9 mouse cellular contexts compared by ENCODE assay signal in genomic region chr8:125474876-125475275, GRCm38 (mm10).
DNase-seq lines count a peak whose midpoint lies in the region; ATAC-seq lines count a peak whose summit lies in the region.
"Had no signal": no experiment of that assay in that cellular context is flagged by ENCODE, and none has a peak within 500 bp of the region (broad histone marks: within the 10 kb centered on the region; RNA-seq: fewer than 3 reads in every experiment).

No protein-coding gene starts in this region.

- H3K4me2 ChIP-seq in forebrain, embryonic 14.5 days (ENCODE audit: low read length) = no peak overlapping the region
- no peak overlapping the region for H3K4me2 ChIP-seq in limb, embryonic 15.5 days

- H3K27ac ChIP-seq in forebrain, embryonic 14.5 days (ENCODE audit: low read depth, low read length) = peak overlapping the region; percentile 36; the same call in 1 of the 2 replicates
- H3K27ac ChIP-seq in forebrain, embryonic 10.5 days = no peak overlapping the region
- H3K27ac ChIP-seq in limb, embryonic 15.5 days = peak overlapping the region; percentile 57; the same call in 1 of the 2 replicates
- H3K27ac ChIP-seq: left cerebral cortex, adult 2 months had no signal

- no peaks in the 10 kb centered on the region for H3K27me3 ChIP-seq in forebrain, embryonic 14.5 days (replicated peaks; ENCODE audit: control insufficient read depth, insufficient read depth, low read length)
- H3K27me3 ChIP-seq in forebrain, embryonic 10.5 days (ENCODE audit: poor library complexity, severe bottlenecking) = no peaks in the 10 kb centered on the region
- no peaks in the 10 kb centered on the region for H3K27me3 ChIP-seq in limb, embryonic 15.5 days

- peak; percentile 37 for ATAC-seq in forebrain, embryonic 14.5 days
- no peak for ATAC-seq in limb, embryonic 15.5 days (ENCODE audit: insufficient number of reproducible peaks, low FRiP score, low TSS enrichment, low read depth)

- no peak overlapping the region for H3K4me3 ChIP-seq in forebrain, embryonic 14.5 days (ENCODE audit: low read depth, low read length)
- H3K4me3 ChIP-seq in forebrain, embryonic 10.5 days = no peak overlapping the region
- no peak overlapping the region for H3K4me3 ChIP-seq in limb, embryonic 15.5 days
- H3K4me3 ChIP-seq: left cerebral cortex, adult 2 months had no signal

- peak; percentile 79 for DNase-seq in forebrain, embryonic 14.5 days (ENCODE audit: low spot score)
- no peak for DNase-seq in forebrain, embryonic 10.5 days (ENCODE audit: extremely low spot score, low spot score)
- peak; percentile 47 for DNase-seq in urinary bladder, postnatal 14 days (ENCODE audit: low spot score)
- DNase-seq in urinary bladder, postnatal 25 days (ENCODE audit: low spot score) = no peak
- peak; percentile 57 to 81 for DNase-seq in heart, postnatal 14 days
- no peak for DNase-seq in thymus, adult 18-20 months
- DNase-seq in embryo, embryonic 10 days (ENCODE audit: low spot score) = no peak

- WGBS in forebrain, embryonic 14.5 days = 47% methylated on average over 12 of the region's 12 CpGs
- 86% methylated on average over 12 of the region's 12 CpGs for WGBS in forebrain, embryonic 10.5 days
- 43% methylated on average over 12 of the region's 12 CpGs for WGBS in limb, embryonic 15.5 days

- H3K9me3 ChIP-seq in forebrain, embryonic 14.5 days (replicated peaks; ENCODE audit: control insufficient read depth, low read length) = no peaks in the 10 kb centered on the region
- no peaks in the 10 kb centered on the region for H3K9me3 ChIP-seq in forebrain, embryonic 10.5 days
- no peaks in the 10 kb centered on the region for H3K9me3 ChIP-seq in limb, embryonic 15.5 days

- H3K9ac ChIP-seq in forebrain, embryonic 14.5 days (ENCODE audit: low read length) = no peak overlapping the region
- H3K9ac ChIP-seq in limb, embryonic 15.5 days = no peak overlapping the region

- H3K36me3 ChIP-seq in forebrain, embryonic 14.5 days (ENCODE audit: control insufficient read depth, insufficient read depth, low read length) = peaks cover 43% of the 10 kb centered on the region
- peaks cover 72% of the 10 kb centered on the region for H3K36me3 ChIP-seq in forebrain, embryonic 10.5 days (replicated peaks)
- H3K36me3 ChIP-seq in limb, embryonic 15.5 days = 0 out of 2 replicates have a peak, but pooled peaks cover 8% of the 10 kb centered on the region

- peaks cover 5% of the 10 kb centered on the region for H3K4me1 ChIP-seq in forebrain, embryonic 14.5 days (ENCODE audit: control insufficient read depth, insufficient read depth, low read length)
- H3K4me1 ChIP-seq in forebrain, embryonic 10.5 days = peaks cover 34% of the 10 kb centered on the region
- H3K4me1 ChIP-seq in limb, embryonic 15.5 days = peaks cover 18% of the 10 kb centered on the region

- intact Hi-C loops in heart, postnatal 14 days (cut with DNase I) = loop anchor here (5.0 kb wide), 1 partner anchor 92 kb away; the partner anchor contains the start of gene Sipa1l2

Comparison
In these comparisons a context has a peak if more than half of its experiments do, and no peak if none do; other contexts are left out.
1. DNase-seq: peak in forebrain, embryonic 14.5 days (single experiment), urinary bladder, postnatal 14 days (single experiment) and heart, postnatal 14 days (2 of 2); none in forebrain, embryonic 10.5 days (single experiment), urinary bladder, postnatal 25 days (single experiment), thymus, adult 18-20 months (0 of 2) and embryo, embryonic 10 days (single experiment).